Mouse (Mus musculus) thymus, postnatal 0 days (tissue): ENCODE measurements around the gene Efcab11. TPM values are rescaled to one million over a fixed set of nuclear protein-coding genes. Genes with fewer than 3 reads are reported as not detected.

Source experiments
- DNase-seq: peaks from one replicate; pipeline ENCODE4 v3.0.0-alpha.2; 2015; ENCODE audit warnings: low spot score
- polyA plus RNA-seq: library from polyadenylated mRNA; unstranded; fragments of >200 nt; fragmentation: Nextera tagmentation; extraction: Ambion mirVana; gene quantifications from 2 replicates; pipeline ENCODE4 v1.2.1, GENCODE M21; 2015

Efcab11 gene
- polyA plus RNA-seq, 1 experiment from 2014 or later: 9.6 TPM

DNA sequence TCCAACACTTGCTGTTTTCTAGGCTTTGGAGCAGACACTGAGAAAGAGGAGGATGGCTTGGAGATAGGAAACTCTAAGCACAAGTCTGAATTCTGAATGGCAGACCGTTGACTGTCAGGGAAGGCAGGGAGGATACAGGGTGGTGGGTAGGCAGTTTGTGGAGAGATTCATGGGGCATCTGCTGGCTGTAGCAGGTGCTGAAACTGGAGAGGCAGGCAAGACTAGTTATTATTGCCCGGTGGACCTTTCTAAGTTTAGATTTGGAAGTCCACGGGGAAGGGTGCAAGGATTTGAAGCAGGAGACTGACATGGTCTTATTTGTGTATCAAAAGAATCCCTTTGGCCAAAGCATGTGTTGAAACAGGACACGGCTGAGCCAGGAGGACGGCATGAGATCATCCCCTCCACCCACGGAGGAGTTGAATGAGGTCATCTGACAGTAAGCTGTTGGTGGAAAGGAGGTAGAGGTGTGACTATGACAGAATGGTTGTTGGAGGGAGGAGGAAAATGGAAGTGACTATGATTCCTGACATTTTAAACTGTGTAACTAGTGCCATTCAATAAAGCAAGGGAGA, 197.7 kb downstream of the Efcab11 start:
- DNase-seq: no peak

DNA sequence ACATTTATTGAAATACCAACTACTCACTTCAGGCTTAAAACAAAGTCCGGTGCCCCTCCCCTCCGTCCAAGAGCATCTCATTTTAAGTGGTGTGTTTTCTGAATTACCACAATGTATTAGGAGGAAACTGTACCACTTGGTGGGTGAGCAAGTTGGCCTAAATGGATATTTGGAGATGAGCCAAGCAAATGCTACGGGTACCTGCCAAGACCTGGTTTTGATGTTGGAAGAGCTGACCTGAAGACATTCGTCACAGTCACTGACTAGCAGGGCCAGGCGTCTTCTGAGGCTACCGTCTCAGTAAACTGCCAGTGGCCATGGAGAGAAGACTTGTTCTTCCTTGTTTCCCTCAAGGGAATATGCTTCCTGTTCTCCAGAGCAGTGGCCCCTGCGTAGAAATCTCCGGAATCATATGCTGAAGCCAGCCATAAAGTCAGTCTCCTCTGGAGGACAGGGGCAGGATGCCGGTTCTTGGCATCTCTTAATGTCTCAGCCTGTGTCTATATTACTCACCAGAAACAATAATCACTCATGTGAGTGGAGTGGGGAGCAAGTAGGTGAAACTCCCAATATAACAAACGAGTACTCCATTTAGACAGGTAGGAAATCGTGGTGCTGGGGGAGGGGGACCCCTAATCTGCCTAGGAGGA, 198.7 kb downstream of the Efcab11 start:
- DNase-seq: no peak

DNA sequence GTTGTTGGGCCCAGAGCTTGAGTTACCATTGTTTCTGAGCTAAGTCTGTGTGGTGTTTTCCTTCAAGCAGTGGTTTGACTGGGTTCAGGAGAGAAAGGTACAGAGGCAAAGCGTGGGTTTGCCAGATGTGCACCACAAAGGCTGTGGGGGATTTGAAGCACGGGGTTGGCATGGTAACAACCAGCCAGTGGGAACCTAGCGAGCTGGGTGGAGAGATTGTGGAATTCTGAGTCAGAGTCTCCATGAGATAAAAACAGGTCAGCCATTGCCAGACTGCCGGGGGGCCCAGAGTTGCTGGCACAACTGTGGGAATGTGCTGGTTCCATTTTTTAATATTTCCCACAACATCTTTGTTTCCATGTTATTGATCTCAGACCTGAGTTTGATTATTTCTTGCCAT, 202.6 kb downstream of the Efcab11 start:
- no peak for DNase-seq

DNA sequence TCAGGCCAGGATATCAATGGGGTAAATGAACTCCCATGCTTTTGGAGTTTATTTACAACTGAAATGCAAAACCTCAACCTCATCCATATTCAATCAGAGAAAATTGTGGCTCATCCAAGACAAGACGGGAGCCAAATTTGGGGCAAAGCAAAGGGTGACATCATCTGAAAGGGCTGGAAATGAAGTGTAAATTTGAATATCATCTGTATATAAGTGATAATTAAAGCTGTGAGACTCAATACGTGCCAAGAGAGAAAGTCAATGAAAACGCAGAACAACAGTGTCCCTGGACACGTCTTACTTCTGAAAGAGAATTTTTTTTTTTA, 212.4 kb downstream of the Efcab11 start:
- DNase-seq: no peak

DNA sequence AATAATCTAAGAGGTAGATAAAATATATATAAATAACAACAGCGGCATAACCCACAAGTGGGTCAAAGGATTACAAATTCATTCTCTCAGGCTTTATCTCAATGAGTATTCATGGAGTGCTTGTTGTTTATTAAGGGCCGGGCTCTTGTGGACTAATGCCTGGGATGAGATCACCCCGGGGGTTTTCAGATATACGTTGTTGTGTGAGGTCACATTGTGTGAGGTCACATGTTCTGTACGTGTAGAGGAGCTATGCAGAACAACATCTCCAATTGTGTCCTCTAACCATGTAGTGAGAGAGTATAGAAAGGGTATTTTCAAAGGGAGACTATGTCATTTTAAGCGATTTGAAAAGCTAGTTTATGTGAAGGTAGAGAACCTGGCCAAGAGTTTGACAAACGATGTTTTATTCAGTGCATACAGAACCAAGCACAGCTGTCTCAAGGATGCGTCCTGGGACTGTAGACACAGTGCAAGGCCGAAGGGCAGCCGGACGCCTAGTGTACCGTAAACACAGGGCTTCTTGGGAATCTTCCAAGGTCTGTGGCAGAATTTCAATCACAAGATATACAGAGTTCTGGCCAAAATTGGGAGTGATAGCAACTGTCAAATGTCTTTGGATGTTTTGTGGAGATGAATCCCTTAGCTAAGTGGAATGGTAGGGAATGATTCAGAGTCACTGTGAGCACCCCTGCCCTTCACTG, 212.9 kb downstream of the Efcab11 start:
- no peak for DNase-seq

DNA sequence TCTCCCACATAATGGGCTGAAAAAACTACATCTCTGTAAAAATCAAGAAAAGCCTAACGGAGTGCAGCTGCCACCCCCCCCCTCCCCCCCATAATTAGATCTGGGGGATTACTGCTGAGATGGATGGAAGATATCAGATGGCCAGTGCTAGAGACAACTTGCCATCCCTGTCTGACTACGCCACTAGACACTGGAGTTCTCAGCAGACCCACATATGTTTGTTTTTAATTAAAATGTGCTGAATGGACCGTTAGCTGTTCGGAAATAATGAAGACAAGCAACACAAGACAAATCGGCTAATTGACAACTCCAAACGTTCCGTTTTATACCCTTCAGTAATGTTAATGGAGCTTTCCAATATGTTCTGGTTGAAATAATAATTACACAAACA, 213.5 kb downstream of the Efcab11 start:
- DNase-seq: no peak

DNA sequence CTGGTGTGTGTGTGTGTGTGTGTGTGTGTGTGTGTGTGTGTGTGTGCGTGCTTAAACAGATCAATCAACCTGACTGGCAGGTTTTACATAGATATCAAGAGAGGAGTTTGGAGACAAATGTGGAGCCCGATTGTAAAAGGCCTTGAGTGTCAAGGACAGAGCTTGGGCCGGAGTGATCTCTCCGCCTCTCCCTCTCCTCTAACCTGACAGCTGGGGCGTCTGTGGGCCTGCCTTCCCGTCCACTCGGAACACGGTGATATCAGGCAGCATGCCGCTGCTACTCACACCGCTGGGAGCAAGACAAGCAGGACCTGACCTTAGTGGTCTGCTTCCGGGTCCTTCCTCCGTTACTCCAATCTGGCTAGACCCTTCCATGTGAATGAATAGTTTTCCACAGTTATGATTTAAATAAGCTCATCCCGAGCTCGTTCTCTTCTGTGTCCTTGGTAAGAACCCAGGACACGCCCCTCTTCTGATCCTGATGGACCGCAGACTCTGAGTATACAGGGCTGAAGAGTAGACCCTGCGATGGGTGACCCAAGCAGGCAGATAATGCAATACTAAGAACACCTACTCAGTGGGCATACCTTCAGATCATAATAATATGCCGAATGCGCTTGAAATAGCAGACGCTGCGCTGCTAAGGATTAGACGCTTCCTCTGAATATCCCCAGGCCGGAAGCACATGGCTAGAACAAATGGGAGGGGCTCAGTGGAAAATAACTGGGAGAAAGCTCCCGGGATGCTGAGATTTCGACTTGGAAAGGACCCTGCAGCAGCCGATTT, 214.1 kb downstream of the Efcab11 start:
- DNase-seq: no peak

DNA sequence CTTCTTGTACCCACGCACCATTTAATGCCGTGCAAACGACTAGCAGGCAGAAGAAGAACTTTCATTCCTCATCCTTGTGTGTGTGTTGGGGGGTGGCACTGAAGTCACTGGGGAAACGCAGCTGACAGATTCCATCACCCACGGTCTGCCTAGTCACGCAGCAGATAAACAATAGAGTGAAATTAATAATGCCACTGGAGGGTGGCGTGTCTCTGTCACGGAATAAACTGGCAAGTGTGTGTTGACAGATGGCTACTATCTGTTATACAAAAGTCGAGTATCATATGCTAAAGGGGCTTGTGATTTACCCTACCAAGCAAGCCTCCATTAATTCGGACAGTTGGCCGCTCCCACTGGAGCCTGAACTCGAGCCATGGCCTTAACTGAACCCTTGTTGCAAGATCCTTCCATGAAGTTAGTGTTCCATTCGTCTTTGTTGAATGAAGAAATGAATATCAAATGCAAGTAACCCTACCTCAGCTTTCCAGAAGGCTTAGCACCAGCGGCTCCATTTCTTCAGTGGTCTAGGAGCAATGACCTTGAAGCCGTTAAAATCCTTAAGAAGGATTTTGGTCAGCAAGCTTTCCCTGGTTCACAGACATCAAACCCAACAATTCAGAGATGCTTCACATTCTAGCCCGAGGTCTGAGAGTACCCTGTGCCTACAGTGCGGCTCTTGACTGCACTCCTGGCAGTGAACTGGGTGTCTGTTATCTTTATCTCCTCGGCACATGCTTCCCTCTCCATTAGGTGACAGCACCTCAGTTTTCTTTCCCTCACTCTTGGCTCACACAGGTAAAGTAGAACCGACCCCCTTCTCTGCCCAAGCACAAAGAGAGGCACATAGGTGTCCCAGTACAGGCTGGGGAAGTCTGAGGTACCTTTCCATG, 229.0 kb downstream of the Efcab11 start:
- DNase-seq: no peak

DNA sequence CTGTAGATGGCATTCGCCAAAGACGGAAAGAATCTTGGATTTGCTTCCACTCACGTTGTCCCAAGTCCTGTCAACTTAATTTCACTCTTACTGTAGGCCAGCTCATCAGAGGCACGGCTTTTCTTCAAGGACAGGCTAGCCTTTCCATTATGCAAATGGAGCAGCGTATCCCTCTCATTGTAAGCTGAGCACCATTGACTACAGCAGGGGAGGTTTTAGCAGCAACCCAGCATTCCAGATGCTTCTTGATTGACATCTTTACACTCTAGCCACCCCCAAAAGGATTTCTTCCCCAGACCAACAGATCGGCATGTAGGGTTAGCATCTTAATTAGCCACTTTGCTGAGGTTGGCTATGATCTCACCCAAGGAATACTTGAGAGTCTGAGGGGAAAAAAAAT, 231.8 kb downstream of the Efcab11 start:
- no peak for DNase-seq

DNA sequence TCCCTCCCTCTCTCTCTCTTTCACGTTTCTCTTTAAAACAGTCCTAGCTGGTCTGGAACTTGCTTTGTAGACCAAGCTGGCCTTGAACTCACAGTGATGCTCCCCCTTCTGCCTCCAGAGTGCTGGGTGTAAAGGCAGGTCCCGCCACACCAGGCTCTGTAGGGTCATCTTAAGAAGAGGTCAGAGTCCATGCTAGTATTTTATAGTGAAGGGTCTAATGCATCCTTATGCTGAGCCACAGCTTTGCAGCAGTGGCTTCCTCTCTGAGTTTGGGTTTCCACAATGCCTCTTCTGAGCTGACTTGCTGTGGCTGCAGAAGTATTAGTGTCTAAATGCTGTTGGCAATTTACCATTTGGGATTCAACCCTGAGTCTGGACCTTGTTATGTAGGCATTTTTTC, 234.5 kb downstream of the Efcab11 start:
- DNase-seq: no peak

DNA sequence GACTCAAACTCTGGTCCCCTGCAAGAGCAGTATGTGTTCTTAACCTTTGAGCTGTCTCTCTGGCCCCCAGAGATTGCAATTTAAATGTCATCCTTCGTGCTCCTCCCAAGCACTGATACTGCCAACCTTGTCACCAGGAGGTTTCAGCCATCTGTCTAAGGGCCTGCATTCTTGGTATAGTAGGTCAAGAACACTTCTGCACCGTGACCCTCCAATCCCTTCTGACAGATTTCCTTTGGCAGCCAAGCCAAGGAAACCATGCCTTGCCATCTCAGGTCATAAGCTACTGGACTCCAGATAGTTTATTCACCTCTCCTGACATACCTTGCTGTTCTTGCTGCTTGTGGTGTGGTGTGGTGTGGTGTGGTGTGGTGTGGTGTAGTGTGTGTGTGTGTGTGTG, 235.5 kb downstream of the Efcab11 start:
- no peak for DNase-seq

DNA sequence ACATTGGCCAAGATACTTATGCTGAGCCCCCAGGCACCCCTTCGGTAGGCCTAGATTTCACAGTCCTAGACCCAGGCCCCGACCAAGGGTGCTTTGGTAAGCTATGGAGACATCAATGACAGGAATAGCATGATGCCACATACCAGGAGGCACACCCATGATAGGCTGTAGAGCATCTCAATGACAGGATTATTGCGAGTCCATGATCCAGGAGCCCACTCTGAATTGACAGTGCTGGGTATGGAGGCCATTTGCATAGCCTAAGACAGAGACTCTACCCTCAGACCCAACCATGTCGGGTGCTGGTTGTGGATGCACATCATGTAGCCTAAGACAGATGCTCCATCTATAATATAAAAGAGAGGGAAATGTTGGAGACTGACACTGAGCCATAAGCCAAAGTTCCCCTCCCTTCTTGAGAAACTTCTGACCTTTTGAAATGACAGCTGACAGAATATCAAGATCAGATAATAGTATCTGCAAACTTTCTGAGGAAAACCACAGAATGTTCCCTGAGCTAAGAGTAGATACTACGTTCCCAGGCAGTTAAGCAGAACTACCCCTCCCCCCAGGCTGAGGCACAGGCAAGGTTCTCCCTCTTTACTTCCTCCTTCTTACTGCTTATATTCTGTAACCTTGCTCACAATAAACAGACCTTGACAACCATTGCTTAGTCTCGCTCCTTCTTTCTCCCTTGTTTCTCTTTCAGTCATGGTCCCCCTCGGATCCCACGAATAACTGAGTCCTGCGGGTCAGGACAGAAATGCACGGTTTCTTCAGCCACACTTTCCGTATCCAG, 237.5 kb downstream of the Efcab11 start:
- peak; percentile 62 for DNase-seq

DNA sequence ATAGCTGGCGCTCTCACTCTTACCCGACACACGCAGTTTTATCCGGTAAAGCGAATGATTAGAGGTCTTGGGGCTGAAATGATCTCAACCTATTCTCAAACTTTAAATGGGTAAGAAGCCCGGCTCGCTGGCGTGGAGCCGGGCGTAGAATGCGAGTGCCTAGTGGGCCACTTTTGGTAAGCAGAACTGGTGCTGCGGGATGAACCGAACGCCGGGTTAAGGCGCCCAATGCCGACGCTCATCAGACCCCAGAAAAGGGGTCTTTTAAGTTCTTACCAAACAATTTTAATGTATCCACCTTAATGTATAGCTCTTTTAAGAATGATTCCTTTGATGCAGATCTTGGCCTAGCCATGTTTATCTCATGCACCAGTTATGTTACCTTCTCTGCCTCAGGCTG, 238.8 kb downstream of the Efcab11 start:
- DNase-seq: no peak

DNA sequence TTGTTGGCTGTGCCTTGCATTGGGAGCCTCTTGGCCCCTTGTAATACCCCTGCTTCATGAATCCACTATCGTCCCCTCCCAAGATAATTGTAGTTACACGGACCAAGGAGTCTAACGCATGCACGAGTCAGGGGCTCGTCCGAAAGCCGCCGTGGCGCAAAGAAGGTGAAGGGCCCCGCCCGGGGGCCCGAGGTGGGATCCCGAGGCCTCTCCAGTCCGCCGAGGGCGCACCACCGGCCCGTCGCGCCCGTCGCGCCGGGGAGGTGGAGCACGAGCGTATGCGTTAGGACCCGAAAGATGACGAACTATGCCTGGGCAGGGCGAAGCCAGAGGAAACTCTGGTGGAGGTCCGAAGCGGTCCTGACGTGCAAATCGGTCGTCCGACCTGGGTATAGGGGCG, 239.3 kb downstream of the Efcab11 start:
- no peak for DNase-seq

Other genes with a start within 250 kb of the Efcab11 start
- 49.9 and 55.7 TPM in 2 replicates for gene Tdp1, start 78 bp upstream of the Efcab11 start, polyA plus RNA-seq
- gene Kcnk13, start 80.1 kb upstream of the Efcab11 start, polyA plus RNA-seq: 0.35 and 0.62 TPM in 2 replicates
- gene Psmc1, start 225.7 kb upstream of the Efcab11 start, polyA plus RNA-seq: 277 and 292 TPM in 2 replicates